Comparison of ENCODE assay signal across 16 mouse cellular contexts in the genomic region with DNA sequence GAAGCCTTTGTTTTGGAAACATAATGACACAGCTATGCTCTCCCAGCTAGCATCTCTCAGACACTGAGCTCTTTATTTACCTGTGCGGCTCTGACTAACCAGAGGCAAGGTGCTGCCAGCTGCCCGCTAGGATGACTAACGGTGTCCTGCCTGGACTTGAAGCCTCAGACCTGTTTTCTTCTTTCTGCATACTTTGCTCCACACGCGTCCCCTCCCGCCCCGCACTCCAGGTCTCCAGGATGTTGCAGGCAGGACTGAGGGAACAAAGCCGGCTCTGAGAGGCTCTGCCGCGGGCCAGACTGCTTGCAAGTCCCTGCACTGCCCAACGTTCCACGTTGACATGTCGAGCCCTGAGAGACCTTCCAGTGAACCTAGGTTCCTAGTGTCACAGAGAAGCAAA.
DNase-seq lines count a peak whose midpoint lies in the region; ATAC-seq and TF ChIP-seq lines count a peak whose summit lies in the region.
"Had no signal": no experiment of that assay in that cellular context is flagged by ENCODE, and none has a peak within 500 bp of the region (broad histone marks: within the 10 kb centered on the region; RNA-seq: fewer than 3 reads in every experiment).

No protein-coding gene starts in this region.

- ATAC-seq in lung, postnatal 0 days, result no peak
- ATAC-seq in embryonic facial prominence, embryonic 11.5 days (replicated peaks; ENCODE audit: insufficient number of reproducible peaks, low FRiP score, low TSS enrichment, low read depth), result 0 out of 2 replicates have a peak, but pooled peaks have one; percentile 48
- ATAC-seq in intestine, postnatal 0 days, result no peak
- ATAC-seq in megakaryocyte progenitor cell, adult 5-6 weeks (replicated peaks; ENCODE audit: poor library complexity), result no peak
- ATAC-seq: forebrain, embryonic 16.5 days had no signal

- no peak overlapping the region for H3K4me3 ChIP-seq in lung, postnatal 0 days (ENCODE audit: low read depth, low read length)
- H3K4me3 ChIP-seq in embryonic facial prominence, embryonic 11.5 days (ENCODE audit: low read depth, low read length), result no peak overlapping the region
- H3K4me3 ChIP-seq in intestine, postnatal 0 days (ENCODE audit: low read depth, low read length), result no peak overlapping the region
- H3K4me3 ChIP-seq: hindbrain, embryonic 12.5 days; limb, embryonic 15.5 days had no signal

- H3K9me3 ChIP-seq in lung, postnatal 0 days (ENCODE audit: low read length), result no peaks in the 10 kb centered on the region
- no peaks in the 10 kb centered on the region for H3K9me3 ChIP-seq in embryonic facial prominence, embryonic 11.5 days (replicated peaks; ENCODE audit: control insufficient read depth, low read length)
- H3K9me3 ChIP-seq in intestine, postnatal 0 days (ENCODE audit: control insufficient read depth), result no peaks in the 10 kb centered on the region
- H3K9me3 ChIP-seq: hindbrain, embryonic 12.5 days; limb, embryonic 15.5 days had no signal

- no peak overlapping the region for H3K9ac ChIP-seq in lung, postnatal 0 days (replicated peaks; ENCODE audit: low read depth)
- no peak overlapping the region for H3K9ac ChIP-seq in embryonic facial prominence, embryonic 11.5 days (replicated peaks; ENCODE audit: low read length)
- H3K9ac ChIP-seq in intestine, postnatal 0 days (ENCODE audit: low read depth, low read length), result no peak overlapping the region
- H3K9ac ChIP-seq: hindbrain, embryonic 12.5 days; limb, embryonic 15.5 days had no signal

- H3K27ac ChIP-seq in lung, postnatal 0 days (ENCODE audit: low read length), result no peak overlapping the region
- no peak overlapping the region for H3K27ac ChIP-seq in embryonic facial prominence, embryonic 11.5 days (replicated peaks; ENCODE audit: low read depth, low read length)
- no peak overlapping the region for H3K27ac ChIP-seq in intestine, postnatal 0 days (ENCODE audit: low read depth, low read length)
- H3K27ac ChIP-seq: hindbrain, embryonic 12.5 days; limb, embryonic 15.5 days had no signal

- 52% methylated on average over 13 of the region's 13 CpGs for WGBS in lung, postnatal 0 days
- 46% methylated on average over 13 of the region's 13 CpGs for WGBS in embryonic facial prominence, embryonic 11.5 days
- WGBS in intestine, postnatal 0 days, result 51% methylated on average over 13 of the region's 13 CpGs

- DNase-seq in lung, postnatal 0 days (ENCODE audit: low spot score), result peak; percentile 7
- no peak for DNase-seq in lung, adult 18-20 months
- peak; percentile 48 for DNase-seq in embryonic facial prominence, embryonic 11.5 days (ENCODE audit: low spot score)
- DNase-seq in mesoderm, embryonic 11.5 days (ENCODE audit: low read depth, low spot score), result peak; percentile 10
- DNase-seq in kidney, adult 9 months, result no peak
- DNase-seq: cerebellum, adult 2 months; gastrocnemius, postnatal 10 days; kidney, adult 11 months; kidney, postnatal 25 days; thymus, adult 18-20 months had no signal

- H3K27me3 ChIP-seq in lung, postnatal 0 days (replicated peaks; ENCODE audit: insufficient read depth, low read length), result no peaks in the 10 kb centered on the region
- no peaks in the 10 kb centered on the region for H3K27me3 ChIP-seq in embryonic facial prominence, embryonic 11.5 days (ENCODE audit: control insufficient read depth, insufficient read depth, low read length)
- no peaks in the 10 kb centered on the region for H3K27me3 ChIP-seq in intestine, postnatal 0 days (replicated peaks; ENCODE audit: control insufficient read depth, insufficient read depth, low read length)
- H3K27me3 ChIP-seq: hindbrain, embryonic 12.5 days; limb, embryonic 15.5 days had no signal

- TF ChIP-seq CTCF in lung, postnatal 0 days (IDR thresholded peaks at IDR 0.05), result no peak
- TF ChIP-seq CTCF in intestine, postnatal 0 days (IDR thresholded peaks at IDR 0.05; ENCODE audit: low read depth), result no peak

- H3K4me2 ChIP-seq in lung, postnatal 0 days (replicated peaks; ENCODE audit: low read depth, low read length), result no peak overlapping the region
- no peak overlapping the region for H3K4me2 ChIP-seq in embryonic facial prominence, embryonic 11.5 days (ENCODE audit: low read depth, low read length)
- no peak overlapping the region for H3K4me2 ChIP-seq in intestine, postnatal 0 days (replicated peaks; ENCODE audit: low read depth)
- H3K4me2 ChIP-seq: hindbrain, embryonic 12.5 days; limb, embryonic 15.5 days; midbrain, embryonic 11.5 days had no signal

- H3K36me3 ChIP-seq in lung, postnatal 0 days (ENCODE audit: insufficient read depth, low read length), result no peaks in the 10 kb centered on the region
- no peaks in the 10 kb centered on the region for H3K36me3 ChIP-seq in embryonic facial prominence, embryonic 11.5 days (replicated peaks; ENCODE audit: control insufficient read depth, insufficient read depth, low read depth, low read length)
- no peaks in the 10 kb centered on the region for H3K36me3 ChIP-seq in intestine, postnatal 0 days (ENCODE audit: control insufficient read depth, insufficient read depth)
- H3K36me3 ChIP-seq: hindbrain, embryonic 12.5 days; limb, embryonic 15.5 days had no signal

- TF ChIP-seq EP300 in lung, postnatal 0 days (IDR thresholded peaks at IDR 0.05), result no peak

- no peaks in the 10 kb centered on the region for H3K4me1 ChIP-seq in lung, postnatal 0 days (ENCODE audit: insufficient read depth, low read depth, low read length)
- no peaks in the 10 kb centered on the region for H3K4me1 ChIP-seq in embryonic facial prominence, embryonic 11.5 days (ENCODE audit: control insufficient read depth, insufficient read depth, low read length)
- no peaks in the 10 kb centered on the region for H3K4me1 ChIP-seq in intestine, postnatal 0 days (replicated peaks; ENCODE audit: control insufficient read depth, insufficient read depth, low read length)
- H3K4me1 ChIP-seq: hindbrain, embryonic 12.5 days; limb, embryonic 15.5 days had no signal

Comparison
In these comparisons a context has a peak if more than half of its experiments do, and no peak if none do; other contexts are left out.
1. DNase-seq: peak in lung, postnatal 0 days (single experiment), embryonic facial prominence, embryonic 11.5 days (single experiment) and mesoderm, embryonic 11.5 days (single experiment); none in lung, adult 18-20 months (0 of 2) and kidney, adult 9 months (single experiment).